Mouse (Mus musculus) erythroblast, embryonic 14.5 days (primary cell): ENCODE data around the gene Map4k2.

ENCODE experiments used
- GATA1 ChIP-seq: IDR thresholded peaks from 2 replicates; pipeline ENCODE4 v1.6.1; 2012; ENCODE audit warnings: low read length, inconsistent platforms, mixed read lengths
- TAL1 ChIP-seq: IDR thresholded peaks from 3 replicates; pipeline ENCODE4 v1.6.1; 2012; ENCODE audit warnings: low read length, inconsistent platforms, mixed read lengths

DNA sequence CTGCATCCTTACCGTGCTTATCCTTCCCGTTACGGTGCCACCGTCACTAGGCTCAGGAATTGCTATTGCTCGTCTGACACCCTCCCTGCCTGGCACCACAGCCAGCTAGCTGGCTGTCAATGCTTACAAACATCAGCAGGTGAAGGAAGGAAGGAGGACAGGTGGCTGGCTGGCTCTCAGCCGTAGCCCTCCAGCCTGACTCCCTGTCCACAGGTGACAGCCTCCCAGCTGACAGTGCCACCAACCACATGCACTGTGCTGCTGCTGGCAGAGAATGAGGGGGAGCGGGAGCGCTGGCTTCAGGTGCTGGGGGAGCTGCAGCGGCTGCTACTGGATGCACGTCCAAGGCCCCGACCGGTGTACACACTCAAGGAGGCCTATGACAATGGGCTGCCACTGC is 22.8 kb upstream of the Map4k2 start:
- TF ChIP-seq GATA1 (no peak), TAL1 (no peak)
